Mouse (Mus musculus) cerebellum, adult 2 months (tissue): Measurements from ENCODE around the gene Dis3l.

Experiments used
- CTCF ChIP-seq: fragments of 200-500 bp; IDR thresholded peaks from 2 replicates; pipeline ENCODE4 v1.5.1; 2011; ENCODE audit warnings: low read depth, mild to moderate bottlenecking, control low read depth, low read length, moderate library complexity, borderline replicate concordance; ENCODE audit not compliant: insufficient read depth
- POLR2A ChIP-seq: fragments of 200-500 bp; IDR thresholded peaks from 2 replicates; pipeline ENCODE4 v1.6.1; 2011; ENCODE audit warnings: low read length, control low read depth, borderline replicate concordance; ENCODE audit not compliant: insufficient read depth

GRCm38 (mm10) chr9:64306476-64307312, 34.4 kb downstream of the Dis3l start:
- no peak for TF ChIP-seq POLR2A
- no peak for TF ChIP-seq CTCF
